Mouse (Mus musculus): ENCODE measurements around the gene Schip1.

DNA sequence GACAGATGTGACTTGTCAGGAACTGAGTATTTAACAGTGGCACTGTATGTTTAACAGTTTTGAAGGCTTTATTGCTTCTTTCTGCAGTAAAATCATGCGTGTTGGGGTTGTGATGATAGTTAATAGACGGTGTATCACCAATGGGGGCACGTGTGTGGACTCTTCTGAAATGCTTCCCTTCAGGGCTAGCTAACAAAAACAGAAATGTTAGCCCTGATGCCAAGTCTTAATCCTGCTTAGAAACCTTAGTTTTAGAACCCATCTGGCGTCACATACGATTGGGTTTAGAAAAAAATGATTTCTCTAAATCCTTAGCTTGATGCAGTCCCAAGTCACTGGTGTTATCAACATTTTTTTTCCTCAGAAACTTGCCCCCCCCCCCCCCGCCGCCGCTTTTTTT, 509.5 kb downstream of the Schip1 start:
- TF ChIP-seq CTCF (conservative IDR thresholded peaks at IDR 0.05; ENCODE audit: insufficient read depth, insufficient read length, low read depth, low read length) (no peak), POLR2A (IDR thresholded peaks at IDR 0.05; ENCODE audit: low read depth, low read length) (no peak)

Measured in kidney, adult 2 months (tissue).